Mouse (Mus musculus) B cell, adult 2 months (primary cell): ENCODE results near the gene Eef1g.
"Not testable (repeated sequence)": the region's sequence is repeated elsewhere in the genome, so short reads cannot be mapped to it uniquely, and the experiment has no call there.

Experiments used
- DNase-seq, 2 experiments: peaks; one replicate each; pipeline ENCODE4 v3.0.0; 2022

The Eef1g gene

DNA sequence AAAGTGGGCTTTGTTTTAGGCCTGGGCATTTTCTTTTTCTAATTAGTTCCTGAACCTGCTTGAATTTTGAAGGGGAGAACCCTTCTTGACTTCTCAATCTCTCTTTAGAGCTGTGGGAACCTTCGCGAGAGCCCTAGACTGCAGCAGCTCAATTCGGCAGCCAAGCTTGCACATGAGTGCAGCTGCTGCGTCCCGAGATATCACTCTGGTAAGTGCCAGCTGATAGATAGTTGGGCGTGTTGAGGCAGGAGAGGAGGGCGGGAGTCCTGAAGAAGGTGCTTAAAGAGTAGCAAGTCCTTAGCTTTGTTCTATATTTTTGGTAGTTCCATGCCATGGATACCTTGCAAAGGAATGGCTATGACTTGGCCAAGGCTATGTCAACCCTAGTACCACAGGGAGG, 19.9 kb upstream of the Eef1g start:
- no peak for DNase-seq

- DNase-seq = no peak
These were observed 16.7 kb upstream of the Eef1g start for GRCm38 (mm10) chr19:8950190-8950589.

DNA sequence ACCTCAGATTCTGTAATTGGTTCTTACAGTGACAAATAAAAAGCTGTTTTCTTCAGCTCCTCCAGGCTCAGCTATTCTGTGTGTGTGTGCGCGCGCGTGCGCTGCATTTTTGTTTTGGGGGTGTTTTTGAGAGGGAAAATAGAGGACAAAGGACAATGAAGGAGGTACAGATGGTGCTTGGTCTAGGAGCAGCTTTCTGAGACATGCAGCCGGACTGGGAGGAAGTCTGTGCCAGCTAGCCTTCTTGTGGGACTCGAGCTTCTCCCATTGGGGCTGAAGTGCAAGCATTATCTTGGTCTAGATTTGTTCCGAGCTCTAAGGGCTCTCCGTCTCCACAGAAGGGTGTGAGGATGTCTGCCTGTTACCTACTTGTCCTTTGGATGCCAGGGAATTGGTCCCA, 14.6 kb upstream of the Eef1g start:
- DNase-seq = no peak

- DNase-seq = peak; percentile 91 to 92
These were observed 13.5 kb upstream of the Eef1g start, which contains the start of gene Tut1 for GRCm38 (mm10) chr19:8953135-8954039. Gene Tut1, plus strand, starts transcription at chr19:8953847.

- DNase-seq = peak; percentile 19 to 29
These were observed 12.7 kb upstream of the Eef1g start for GRCm38 (mm10) chr19:8954171-8954570.

DNA sequence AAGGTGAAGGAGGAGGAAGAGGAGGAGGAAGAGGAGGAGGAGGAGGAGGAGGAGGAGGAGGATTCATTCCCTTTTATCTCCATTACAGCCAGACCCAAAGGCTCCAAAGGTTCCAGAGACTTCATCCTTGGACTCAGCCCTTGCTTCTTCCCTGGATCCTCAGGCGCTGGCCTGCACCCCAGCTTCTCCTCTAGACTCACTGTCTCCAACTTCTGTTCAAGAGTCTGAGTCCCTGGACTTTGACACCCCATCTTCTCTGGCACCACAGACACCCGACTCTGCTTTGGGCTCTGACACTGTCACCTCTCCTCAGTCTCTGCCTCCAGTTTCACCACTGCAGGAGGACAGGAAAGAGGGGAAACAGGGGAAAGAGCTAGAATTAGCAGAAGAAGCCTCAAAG, 4.6 kb upstream of the Eef1g start:
- no peak for DNase-seq

- no peak for DNase-seq
These were observed 1.8 kb upstream of the Eef1g start for GRCm38 (mm10) chr19:8965075-8965474.

DNA sequence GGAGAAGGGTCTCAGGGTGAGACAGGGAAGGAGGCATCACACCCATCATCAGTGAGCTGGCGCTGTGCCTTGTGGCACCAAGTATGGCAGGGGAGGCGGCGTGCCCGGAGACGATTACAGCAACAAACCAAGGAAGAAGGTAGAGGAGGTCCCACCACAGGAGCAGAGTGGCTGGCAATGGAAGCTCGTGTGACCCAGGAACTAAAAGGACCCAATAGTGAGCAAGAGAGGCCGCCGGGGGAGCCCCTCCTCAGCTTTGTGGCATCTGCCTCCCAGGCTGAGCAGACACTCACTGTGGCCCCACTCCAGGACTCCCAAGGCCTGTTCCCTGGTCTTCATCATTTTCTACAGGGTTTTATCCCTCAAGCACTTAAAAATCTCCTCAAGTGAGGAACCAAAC, 1.1 kb upstream of the Eef1g start:
- no peak for DNase-seq

DNA sequence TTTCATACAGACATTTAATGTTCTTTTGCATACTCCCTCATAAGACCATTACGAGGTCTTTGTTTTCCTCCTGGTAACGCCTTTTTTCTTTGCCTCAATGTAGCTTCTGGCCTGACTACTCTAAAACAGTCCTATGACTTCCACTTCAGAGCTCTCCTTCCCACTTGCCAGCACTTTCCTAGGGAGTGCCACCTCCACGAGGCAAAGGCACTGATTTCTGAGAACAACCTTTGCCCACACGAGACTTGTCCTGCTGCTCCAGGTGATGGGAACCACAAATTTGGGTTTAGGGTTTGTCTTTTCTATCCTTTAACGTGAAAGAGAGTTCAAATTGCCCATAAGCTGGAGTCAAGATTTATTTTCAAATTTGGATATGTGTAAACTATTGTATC, 647 bp upstream of the Eef1g start:
- DNase-seq = no peak

DNA sequence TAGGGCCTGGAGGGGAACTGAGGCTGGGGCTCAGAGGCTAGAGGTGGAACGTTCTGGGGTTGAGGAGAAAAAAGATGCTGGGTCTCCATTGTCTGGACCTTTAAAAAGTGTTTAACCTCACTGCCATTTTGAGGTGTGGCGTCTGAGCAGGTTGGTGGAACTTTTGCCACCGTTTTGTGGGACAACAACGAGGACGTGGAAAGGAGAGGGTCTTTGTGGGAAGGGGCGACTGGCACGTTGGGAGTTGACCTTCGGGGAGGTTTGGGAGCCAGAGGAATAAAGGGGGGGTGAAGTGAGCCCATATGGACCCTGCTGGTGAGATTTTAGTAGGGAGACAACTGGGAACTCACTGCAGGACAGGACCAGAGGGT, 517 bp downstream of the Eef1g start:
- no peak for DNase-seq

DNA sequence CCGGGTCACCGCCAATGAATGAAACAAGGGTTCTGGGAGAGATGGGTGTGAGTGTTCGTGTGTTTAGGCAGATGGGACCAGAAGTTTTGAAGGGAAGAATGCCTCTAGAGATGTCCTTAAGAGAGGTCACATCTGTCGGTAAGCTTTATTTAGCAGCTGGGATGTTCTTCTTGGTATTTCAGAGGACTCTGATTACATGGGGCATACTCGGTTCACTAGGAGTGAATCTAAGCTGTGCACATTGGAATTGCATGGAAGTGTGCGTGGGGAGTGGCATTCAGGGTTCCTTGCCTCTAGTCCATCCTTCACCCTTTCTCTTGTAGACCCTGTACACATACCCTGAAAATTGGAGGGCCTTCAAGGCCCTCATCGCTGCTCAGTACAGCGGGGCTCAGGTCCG, 1.1 kb downstream of the Eef1g start:
- DNase-seq = no peak

DNA sequence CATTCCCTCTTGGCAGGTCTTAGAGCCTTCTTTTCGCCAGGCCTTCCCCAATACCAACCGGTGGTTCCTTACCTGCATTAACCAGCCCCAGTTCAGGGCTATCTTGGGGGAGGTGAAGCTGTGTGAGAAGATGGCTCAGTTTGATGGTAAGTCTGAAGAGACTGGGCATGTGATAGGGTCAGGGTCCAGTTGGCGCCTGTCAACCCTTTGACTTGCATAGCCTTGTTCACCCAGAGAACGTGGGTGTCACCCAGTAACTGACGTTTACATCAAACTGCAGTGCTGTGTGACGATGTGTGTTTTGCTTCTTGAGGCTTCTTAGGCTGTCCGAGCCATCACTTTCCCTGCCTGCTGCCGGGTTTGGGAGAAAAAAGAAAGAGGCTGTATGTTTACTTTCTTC, 5.7 kb downstream of the Eef1g start:
- not testable (repeated sequence) for DNase-seq

DNA sequence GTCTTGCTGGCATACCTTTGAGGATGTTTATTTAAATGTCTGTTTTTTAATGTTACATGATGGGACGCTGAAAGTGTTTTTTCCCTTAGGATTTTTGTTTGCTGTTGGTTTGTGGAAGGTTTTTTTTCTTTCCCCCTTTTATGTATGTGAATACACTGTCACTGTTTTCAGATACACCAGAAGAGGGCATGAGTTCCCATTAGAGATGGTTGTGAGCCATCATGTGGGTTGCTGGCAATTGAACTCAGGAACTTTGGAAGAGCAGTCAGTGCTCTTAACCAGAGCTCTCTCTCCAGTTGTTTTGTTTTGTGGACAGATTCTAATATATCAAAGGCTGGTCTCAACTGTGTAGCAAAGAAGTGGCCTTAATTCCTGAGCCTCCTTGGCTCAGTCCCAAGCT, 7.8 kb downstream of the Eef1g start:
- no peak for DNase-seq

DNA sequence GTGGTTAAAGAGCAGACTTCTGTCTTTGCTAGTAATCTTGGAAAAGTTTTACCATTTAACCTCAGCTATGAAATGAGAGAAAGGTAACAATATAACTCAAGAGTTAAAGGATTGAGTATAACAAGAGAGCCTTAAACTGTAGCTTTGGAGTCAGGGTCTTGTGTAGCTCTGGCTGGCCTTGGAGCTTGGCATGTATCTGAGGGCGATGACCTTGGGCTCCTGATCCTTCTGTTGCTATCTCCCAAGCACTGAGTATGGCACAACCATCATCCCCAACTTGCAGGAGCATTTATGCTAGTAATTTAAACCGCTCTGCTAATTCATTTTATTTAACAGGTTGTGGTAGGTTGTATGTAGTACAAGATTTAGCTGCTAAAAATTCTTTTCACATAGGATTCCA, 8.7 kb downstream of the Eef1g start:
- no peak for DNase-seq

DNA sequence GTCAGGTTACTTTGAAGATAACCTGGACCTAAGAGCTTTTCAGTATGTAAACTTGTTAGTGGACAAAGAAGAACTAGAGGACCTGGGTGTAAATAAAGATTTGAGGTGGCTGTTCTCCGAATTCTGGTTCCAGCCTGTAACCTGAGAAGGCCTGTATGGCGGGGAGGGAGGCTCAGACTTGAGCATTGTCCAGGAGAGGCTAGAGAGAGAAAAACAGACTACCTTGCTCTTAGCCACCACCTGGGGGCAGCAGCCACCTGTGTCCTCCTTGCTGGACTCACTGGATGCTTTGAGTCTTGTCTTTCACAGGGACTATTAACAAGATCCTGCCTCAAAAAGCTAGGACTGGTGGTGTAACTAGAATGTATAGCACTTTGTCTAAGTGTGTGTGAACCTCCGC, 9.7 kb downstream of the Eef1g start:
- peak; percentile 72 to 74 for DNase-seq

DNA sequence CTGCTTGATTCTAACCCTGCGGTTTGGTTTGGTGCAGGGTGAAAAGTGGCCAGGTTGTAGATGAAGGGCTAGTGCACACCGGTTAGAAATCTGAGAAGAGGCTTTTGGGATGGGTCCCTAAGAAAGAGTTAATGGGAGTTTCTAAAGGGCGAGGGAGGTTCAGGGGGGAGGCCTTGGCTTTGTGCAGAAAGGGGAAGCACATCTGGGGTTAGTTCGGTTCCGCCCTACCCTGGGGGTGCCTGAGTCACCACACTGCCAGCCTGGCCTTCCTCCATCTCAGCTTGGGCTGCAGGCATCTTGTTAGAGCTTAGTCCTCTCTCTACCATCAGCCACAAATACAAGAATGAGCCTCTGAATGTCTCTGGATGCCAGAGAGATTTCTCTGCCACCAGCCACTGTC, 13.9 kb downstream of the Eef1g start:
- peak; percentile 76 to 84 for DNase-seq

- DNase-seq = peak; percentile 49 to 59
These were observed 14.8 kb downstream of the Eef1g start for GRCm38 (mm10) chr19:8981450-8982168.

- no peak for DNase-seq
These were observed 15.7 kb downstream of the Eef1g start for GRCm38 (mm10) chr19:8982303-8983149.

- peak; percentile 34 to 35 for DNase-seq
These were observed 16.4 kb downstream of the Eef1g start for GRCm38 (mm10) chr19:8983150-8983650.

GRCm38 (mm10) chr19:8984255-8984868, 17.5 kb downstream of the Eef1g start:
- DNase-seq = peak; percentile 85 to 90

- DNase-seq = no peak
These were observed 19.1 kb downstream of the Eef1g start for GRCm38 (mm10) chr19:8985891-8986290.

DNA sequence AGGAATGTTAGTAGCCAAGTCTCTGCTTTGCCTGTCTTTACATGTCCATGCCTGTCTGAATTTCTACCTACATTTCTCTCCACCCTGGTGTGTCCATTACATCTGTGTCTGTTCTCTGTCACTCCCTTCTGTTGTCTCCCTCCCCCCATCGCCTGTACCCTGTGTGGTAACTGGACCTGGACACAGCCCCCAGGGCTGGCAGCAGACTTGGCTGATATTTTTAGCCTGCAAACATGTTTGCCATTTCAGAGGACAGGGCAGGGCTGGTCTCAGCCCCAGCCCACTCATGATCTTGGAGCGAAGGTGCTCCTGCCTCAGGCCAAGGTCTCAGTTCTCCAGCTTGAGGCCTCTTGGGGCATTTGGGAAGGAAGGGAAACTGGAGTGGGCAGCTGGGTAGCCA, 21.0 kb downstream of the Eef1g start:
- DNase-seq = no peak
